Mouse (Mus musculus) neutrophil, adult 5-6 weeks (primary cell): ENCODE results near the gene Lztr1. TPM values are rescaled to one million over a fixed set of nuclear protein-coding genes. Genes with fewer than 3 reads are reported as not detected.

Experiments
- ATAC-seq: fragments of 151-379, 151-347 bp; 2 replicates; pipeline ENCODE4 v1.8.0; 2017; ENCODE audit warnings: mild to moderate bottlenecking, moderate TSS enrichment; ENCODE audit not compliant: insufficient number of reproducible peaks, poor library complexity, low FRiP score, severe bottlenecking; ENCODE audit errors: extremely low read depth
- total RNA-seq: library from RNA; stranded (forward); fragments of 200-1000 nt; gene quantifications from 2 replicates; pipeline ENCODE4 v1.2.3, GENCODE M21; 2017

Lztr1 gene
- total RNA-seq: 33.9 and 42.1 TPM in 2 replicates

- ATAC-seq: peak; percentile 86
Measured at GRCm38 (mm10) chr16:17508546-17509239, at the start of gene Lztr1. Lztr1 (plus strand) TSS chr16:17508688.

GRCm38 (mm10) chr16:17460254-17460653 is 48.2 kb upstream of the Lztr1 start:
- ATAC-seq: peak; percentile 82

- ATAC-seq: no peak
Measured at GRCm38 (mm10) chr16:17461596-17461995, 46.9 kb upstream of the Lztr1 start.

- no peak for ATAC-seq
Measured at GRCm38 (mm10) chr16:17463184-17463583, 45.3 kb upstream of the Lztr1 start.

- ATAC-seq: no peak
Measured at GRCm38 (mm10) chr16:17466875-17467663, 41.4 kb upstream of the Lztr1 start.

- no peak for ATAC-seq
Measured at GRCm38 (mm10) chr16:17472498-17472897, 36.0 kb upstream of the Lztr1 start.

- peak; percentile 46; the same call in 1 of the 2 replicates for ATAC-seq
Measured at GRCm38 (mm10) chr16:17474091-17474490, 34.4 kb upstream of the Lztr1 start.

GRCm38 (mm10) chr16:17474761-17475160 is 33.7 kb upstream of the Lztr1 start:
- ATAC-seq: no peak

GRCm38 (mm10) chr16:17475326-17475725 is 33.2 kb upstream of the Lztr1 start:
- no peak for ATAC-seq

- ATAC-seq: no peak
Measured at GRCm38 (mm10) chr16:17478331-17478943, 30.1 kb upstream of the Lztr1 start.

GRCm38 (mm10) chr16:17481465-17481864 is 27.0 kb upstream of the Lztr1 start:
- ATAC-seq: no peak

- ATAC-seq: no peak
Measured at GRCm38 (mm10) chr16:17486505-17486904, 22.0 kb upstream of the Lztr1 start.

GRCm38 (mm10) chr16:17488478-17489468 is 19.7 kb upstream of the Lztr1 start:
- ATAC-seq: no peak

GRCm38 (mm10) chr16:17489469-17490111 is 18.9 kb upstream of the Lztr1 start, which contains the start of gene Aifm3:
Aifm3 (plus strand) TSS chr16:17489611.
- no peak for ATAC-seq

- ATAC-seq: no peak
Measured at GRCm38 (mm10) chr16:17491154-17491553, 17.3 kb upstream of the Lztr1 start.

- no peak for ATAC-seq
Measured at GRCm38 (mm10) chr16:17491896-17492561, 16.5 kb upstream of the Lztr1 start.

- no peak for ATAC-seq
Measured at GRCm38 (mm10) chr16:17496499-17497305, 11.8 kb upstream of the Lztr1 start.
